Mouse (Mus musculus) WW6 (cell line): ENCODE results near the gene Aloxe3.
A peak's percentile ranks its signal among the peaks of the same experiment; 100 is the strongest.
"Not testable (repeated sequence)": the region's sequence is repeated elsewhere in the genome, so short reads cannot be mapped to it uniquely, and the experiment has no call there.

Source experiments
- DNase-seq: peaks from one replicate; pipeline ENCODE4 v3.0.0-alpha.2; 2013; ENCODE audit warnings: low read depth, low spot score

Gene Aloxe3

DNA sequence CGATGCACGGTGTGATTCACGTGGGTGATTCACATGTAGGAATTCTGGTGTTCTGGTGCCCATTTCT lies at the start of gene Aloxe3:
Gene Aloxe3 (plus strand): TSS at position 45 of the 67 bp plus-strand sequence.
- no peak for DNase-seq

DNA sequence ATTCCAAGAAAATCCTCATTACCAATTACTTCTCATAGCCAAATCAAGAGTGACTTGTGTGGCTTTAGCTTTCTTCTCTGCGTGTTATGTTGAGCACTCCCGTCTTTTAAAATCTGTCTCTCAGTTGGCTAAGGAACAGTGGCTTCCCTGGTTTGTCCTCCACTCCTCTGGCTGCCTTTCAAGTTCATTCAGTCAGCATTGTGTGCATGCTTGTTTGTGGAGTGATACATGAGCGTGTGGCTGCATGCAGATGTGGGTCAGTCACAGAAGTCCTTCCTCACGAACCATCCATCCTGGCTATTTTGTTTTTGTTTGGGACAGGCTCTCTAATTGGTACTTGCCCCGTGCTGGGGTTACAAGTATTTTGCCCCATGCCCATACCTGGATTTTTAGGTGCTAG lies 49.1 kb upstream of the Aloxe3 start:
- no peak for DNase-seq

DNA sequence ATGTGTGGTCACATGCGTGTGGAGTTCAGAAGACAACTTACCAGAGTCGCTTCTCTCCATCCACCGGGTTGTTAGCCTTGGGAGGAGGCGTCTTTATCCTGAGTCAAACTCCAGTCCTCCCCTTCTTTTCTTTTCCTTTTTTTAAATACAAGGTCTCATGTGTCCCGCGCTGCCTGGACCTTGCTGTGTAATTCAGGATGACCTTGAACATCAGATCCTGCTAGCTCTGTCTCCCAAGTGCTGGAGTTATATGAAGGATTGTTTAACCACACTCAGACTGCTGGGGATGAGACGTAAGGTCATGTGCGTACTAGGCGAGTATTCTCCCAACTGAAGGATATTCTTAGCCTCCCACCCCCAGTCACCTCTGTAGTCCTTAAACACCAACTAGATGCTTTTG lies 48.4 kb upstream of the Aloxe3 start:
- DNase-seq, result no peak

DNA sequence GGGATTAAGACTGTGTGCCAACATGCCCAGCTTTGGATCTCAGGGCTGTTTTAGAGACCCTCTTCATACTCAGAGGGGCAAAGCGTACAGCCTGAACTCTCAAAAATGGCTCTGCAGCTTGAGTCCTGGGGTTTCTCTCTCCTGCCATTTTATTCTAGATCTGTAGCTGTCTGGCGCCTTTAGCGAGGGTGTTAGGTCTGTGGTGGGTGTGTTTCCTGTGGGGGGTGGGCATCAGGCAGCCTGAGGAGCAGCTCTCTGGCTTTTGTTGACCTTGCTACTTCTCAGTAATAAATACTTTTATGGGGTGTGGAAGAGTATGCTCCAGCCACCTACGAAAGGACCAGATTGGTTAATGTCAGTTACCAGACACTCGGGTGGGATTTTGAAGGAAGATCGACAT lies 47.7 kb upstream of the Aloxe3 start:
- no peak for DNase-seq

DNA sequence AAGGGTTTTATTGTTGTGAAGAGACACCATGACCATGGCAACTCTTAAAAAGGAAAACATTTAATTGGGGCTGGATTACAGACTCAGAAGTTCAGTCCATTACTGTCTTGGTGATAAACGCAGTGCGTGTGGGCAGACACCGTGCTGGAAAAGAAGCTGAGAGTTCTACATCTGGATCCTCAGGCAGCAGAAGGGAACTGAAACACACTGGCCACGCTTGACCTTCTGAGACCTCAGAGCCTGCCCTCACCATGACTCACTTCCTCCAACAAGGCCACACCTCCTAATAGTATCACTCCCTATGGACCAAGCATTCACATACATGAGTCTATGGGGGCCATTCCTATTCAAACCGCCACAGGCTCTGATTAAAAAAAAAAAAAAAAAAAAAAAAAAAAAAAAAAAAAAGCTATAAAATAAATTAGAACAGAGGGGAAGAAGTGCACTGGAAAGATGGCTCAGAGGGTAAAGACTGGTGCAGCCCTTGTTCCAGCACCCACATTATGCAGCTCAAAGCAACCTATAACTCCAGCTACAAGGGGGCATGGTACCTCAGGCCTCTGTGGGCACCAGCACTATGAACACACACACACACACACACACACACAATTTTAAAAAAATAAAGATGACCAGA lies 46.8 kb upstream of the Aloxe3 start:
- DNase-seq, result no peak

DNA sequence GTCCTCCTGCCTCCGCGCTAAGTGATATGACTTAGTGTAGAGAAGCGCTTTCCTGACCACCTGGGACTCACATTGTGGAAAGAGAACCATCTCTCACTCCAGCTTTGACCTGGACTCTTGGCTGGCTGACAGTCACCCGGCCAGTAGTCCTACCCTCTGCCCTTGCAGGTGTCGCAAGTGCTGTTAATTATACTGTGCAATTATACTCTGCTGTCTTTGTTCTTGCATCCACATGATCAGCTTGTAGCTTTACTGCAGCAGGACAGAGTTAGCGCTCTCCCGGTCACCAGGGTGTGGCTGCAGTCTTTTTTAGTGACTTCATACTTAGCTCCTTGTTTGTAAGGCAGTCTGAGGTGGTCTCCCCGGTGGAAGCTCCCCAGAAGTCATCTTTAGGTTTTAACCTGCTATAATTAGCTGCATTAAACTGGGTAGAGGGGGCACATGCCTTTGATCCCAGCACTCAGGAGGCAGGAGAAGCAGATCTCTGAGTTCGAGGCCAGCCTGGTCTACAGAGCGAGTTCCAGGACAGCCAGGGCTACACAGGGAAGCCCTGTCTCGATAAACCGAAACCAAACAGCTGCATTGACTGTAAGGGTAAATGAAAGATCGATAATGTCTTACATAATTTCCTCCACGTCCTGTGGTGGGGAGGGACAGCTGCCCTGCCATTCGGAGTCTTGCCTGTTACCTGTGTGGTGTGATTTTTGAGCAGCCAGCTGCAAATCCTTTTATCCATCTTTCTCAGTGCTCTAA lies 45.4 kb upstream of the Aloxe3 start:
- no peak for DNase-seq

DNA sequence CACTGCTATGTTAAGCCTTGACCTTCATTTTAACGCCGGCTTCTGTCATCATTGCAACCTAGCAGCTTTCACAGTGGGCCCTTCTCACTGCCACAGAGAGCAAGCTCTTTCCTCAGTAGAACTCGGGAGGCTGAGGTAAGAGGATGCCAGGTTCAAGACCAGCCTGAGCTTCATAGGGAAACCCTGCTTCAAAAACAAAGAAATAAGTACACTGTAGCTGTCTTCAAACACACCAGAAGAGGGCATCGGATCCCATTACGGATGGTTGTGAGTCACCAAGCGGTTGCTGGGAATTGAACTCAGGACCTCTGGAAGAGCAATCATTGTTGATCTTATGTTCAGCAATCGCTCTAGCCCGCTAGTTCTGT lies 44.9 kb upstream of the Aloxe3 start:
- DNase-seq, result no peak

DNA sequence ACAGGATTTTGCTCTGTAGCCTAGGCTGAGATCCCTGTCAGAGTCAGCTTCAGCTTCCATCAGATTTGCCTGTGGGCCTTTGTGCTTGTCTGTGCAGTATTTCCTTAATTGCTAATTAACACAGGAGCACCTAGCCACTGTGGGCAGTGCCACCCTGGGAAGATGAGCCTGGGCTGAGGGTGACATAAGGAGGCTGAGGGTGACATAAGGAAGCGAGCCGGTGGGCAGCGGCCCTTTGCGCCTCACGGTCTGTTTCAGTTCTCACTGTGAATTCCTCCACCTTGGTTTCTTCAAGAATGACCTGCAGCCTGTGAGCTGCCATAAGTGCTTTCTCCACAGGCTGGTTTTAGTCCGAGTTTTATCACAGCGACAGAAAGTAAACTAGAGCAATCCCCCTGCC lies 44.1 kb upstream of the Aloxe3 start:
- no peak for DNase-seq

DNA sequence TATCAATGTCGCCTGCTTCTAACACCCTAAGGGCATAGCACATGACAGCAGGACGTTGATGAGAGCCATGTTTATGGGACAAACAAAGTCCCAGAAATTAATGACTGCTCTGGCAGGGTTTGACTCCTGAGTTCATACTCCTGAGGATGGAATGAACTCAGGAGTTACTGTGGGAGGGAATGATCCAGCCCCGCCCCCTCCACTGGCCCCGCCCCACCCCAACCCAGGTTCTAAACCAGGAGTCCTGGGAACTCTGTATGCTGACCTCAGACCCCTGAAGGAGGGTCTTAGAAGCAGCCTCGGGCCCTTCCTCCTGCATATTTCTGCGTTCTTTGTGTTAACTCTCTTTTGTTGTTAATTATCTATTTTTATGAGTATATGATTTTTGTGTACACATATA lies 40.1 kb upstream of the Aloxe3 start:
- no peak for DNase-seq

DNA sequence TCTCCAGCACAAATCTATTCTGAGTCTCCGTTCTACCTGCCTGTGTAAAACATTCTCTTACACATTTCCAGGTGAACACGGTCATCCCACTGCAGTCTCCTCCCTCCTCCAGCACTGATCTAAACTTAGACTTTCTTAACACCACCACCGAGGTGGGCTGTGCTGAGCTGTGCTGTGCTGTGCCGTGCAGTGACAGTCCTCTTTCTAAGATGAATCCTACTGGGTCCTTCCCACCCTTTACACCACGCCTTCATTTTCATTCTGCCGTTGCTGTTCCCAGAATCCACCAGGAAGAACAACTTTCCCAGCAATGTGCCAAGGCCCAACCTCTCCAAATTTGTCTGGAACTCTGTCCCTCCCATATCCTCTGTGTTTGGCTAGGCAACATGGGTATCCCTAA lies 39.3 kb upstream of the Aloxe3 start:
- DNase-seq, result no peak

DNA sequence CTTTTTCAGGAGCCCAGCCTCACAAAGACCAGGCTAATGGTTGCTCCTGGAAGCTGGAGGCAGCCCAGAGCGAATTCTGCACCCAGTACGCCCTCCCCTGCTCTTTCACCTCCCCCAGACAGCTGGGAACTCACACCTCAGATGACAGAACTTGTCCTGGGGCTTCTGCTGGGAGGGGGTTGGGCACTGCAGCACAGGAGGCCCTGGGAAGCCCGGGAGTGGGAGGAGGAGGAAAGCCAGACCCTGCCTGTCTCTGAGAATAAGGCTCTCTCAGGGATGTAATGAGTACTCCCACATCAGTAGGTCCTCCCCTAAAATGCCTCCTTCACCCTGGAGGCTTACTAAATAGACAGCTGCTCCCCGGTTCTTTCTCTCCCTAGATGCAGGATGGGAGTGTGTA lies 38.6 kb upstream of the Aloxe3 start:
- DNase-seq, result no peak

DNA sequence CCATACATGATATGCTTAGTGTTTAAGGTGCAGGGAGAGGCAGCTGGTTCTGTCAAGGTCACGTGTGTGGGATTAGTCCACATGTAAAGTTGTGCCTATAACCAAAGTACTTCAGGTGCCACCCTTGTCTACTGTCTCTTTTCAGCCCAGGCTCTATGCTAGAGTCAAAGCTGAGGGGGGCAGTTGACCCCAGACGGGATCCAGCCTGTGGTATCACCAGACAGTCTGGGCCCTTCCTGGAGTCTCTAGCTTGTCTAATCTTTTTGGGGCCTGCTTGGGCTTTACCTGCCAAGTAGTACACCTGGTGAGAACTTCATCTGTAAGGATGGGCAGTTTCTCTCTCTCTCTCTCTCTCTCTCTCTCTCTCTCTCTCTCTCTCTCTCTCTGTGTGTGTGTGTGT lies 38.1 kb upstream of the Aloxe3 start:
- DNase-seq, result no peak

DNA sequence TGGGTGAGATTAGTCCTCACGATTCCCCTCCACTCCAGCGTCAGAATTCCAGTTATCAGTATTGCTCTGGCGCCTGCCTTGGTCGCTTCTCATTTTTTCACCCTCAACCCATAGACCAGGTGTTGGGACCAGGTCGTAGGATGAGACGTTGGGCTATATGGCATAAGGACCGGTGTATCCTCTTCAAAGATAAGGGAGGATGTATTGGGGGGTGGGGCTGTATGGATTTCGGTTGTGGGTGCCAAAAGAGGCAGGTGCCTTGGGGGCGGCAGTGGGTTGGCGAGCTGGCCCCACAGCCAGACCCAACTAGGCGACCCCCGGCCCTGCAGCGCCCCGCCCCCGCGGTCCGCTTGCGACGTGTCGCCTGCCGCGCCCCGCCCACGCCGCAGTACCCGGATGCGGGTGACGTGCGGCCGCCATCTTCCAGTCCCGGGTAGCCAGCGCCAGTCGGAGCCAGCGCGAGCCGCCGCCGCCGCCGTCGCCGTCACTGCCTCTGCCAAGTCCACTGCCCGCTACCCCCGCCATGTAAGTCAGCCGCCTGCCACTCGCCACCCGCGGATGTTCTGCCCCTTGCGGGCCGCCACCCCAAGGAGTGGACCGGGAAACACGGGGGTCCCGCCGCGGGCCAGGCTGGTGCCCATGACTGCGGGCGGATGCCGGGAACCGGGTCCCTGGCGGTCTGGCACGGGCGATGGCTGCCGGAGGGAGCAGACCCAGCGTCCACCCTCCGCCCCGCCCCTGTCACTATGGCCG lies 37.4 kb upstream of the Aloxe3 start, which contains the start of gene Vamp2:
Gene Vamp2 (plus strand): TSS at position 388 of the 753 bp plus-strand sequence.
- no peak for DNase-seq

DNA sequence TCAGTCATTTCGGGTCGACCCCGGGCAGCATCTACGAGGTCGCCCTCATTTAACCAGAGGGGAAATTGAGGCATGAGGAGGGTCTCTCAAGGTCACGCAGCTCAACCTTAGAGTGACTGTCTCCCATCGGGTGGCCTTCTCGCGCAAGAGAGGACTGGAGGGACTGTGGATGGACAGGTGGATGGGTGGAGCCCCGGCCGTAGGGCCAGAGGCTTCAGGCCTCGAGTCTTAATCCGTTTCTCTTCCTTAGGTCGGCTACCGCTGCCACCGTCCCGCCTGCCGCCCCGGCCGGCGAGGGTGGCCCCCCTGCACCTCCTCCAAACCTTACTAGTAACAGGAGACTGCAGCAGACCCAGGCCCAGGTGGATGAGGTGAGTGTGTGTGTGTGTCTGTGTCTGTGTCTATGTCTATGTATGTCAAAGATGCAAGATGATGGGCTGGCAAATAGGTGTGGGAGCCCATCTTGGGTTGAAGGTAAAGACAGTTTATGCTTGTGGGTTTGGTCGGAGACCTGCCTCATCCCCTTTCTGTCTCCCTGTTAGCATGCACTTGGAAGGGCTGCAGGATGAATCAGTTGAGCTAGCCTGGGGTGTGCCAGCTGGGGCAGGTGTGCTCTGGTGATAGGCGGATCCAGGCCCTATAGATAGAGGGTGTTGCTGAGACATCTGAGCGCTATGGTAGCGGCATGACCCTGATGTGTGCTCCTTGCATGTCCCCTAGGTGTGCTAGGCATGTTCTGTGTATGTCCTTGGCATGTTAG lies 36.7 kb upstream of the Aloxe3 start:
- DNase-seq, result no peak

DNA sequence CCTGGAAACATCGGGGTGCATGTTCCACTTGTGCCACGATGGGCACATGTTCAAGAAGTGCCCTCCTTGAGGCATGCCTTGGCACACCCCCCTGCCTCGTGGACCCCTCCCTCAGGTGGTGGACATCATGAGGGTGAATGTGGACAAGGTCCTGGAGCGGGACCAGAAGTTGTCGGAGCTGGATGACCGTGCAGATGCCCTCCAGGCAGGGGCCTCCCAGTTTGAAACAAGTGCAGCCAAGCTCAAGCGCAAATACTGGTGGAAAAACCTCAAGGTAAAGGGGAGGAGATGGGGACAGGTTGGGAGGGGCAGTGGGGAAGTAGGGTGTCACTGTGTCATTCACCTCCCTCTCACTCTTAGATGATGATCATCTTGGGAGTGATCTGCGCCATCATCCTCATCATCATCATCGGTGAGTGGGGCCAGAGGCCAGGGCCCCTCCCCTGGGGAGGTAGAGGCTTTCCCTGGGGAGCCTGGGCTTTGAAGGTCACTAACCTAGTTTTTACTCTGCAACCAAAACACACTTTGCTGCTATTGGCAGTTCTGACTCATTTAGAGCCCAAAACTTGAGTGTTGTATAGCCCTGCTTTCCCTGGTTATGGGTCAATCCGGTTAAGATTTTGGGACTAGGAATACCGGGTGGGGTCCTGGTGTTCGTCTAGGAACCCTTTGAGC lies 35.9 kb upstream of the Aloxe3 start:
- DNase-seq, result no peak

DNA sequence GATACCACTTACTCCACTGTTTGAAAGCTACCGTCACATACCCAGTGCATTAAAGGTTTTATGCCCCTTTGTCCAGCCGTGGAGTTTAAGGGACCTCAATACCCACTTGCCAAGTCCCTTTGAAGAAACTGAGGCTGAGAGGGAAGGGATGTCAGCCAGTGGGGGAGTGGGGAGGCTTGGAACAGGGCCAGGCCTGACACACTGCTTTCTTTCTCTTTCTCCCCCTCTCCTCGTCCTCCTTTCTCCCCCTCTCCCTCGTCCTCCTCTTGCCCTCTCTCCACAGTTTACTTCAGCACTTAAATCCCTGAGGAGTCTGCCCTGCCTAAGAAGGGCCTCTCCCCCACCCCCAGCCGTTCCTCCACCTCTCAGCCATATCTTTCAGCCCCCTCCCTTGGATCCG lies 35.3 kb upstream of the Aloxe3 start:
- no peak for DNase-seq

DNA sequence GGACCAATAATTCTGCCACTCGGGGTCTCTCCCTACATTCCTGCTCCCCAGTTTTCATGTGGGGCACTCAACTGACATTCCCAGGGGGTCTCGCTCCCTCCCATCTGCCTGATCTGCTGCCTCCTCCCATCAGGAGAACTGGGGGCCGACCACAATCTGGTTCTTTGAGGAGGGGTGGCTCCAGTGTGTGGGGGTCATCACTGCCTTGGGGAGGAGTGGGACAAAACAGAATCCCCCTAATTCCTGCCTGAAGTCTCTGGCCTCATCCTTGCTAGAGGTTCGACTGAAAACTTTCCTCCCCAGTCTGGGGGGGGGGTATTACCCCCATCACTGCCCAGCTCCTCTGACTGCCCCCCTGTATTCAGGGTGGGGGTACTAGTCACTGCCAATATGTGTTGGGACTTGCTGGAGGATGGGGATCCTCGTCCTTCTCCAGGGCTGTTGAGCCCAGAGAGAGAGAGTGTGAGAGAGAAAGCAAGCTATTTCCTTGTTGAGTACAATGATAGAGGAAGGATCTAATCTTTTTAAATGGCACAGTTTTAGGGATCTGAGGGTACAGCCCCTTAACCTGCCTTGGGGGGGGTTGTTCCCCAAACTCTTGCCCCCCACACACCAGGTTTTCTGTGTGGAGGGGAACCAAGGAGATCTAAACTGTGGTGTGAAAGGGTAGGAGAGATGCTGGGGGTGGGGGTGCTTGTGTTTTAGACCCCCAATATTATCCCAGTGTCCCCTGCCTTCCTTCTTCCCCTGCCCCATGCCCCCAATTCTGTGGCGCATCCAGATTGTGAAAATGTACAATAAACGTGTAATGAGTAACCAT lies 33.9 kb upstream of the Aloxe3 start:
- no peak for DNase-seq

DNA sequence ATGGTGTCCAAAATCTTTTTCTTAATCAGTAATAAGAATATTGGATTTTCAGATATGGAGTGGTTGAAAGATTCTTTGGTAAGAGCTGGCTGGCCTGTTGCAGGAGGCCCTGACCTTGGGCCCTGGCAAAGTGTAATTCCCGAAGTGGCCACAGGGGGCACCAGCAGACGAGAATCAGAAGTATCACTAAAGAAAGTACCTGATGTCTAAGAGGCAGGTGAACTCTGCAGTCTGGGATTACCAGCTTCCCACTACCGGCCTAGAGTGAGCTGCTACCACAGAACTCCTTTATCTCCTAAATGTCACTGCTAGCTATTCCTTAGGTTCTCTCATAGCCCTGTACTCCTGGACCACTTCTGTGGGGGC lies 33.3 kb upstream of the Aloxe3 start:
- no peak for DNase-seq

DNA sequence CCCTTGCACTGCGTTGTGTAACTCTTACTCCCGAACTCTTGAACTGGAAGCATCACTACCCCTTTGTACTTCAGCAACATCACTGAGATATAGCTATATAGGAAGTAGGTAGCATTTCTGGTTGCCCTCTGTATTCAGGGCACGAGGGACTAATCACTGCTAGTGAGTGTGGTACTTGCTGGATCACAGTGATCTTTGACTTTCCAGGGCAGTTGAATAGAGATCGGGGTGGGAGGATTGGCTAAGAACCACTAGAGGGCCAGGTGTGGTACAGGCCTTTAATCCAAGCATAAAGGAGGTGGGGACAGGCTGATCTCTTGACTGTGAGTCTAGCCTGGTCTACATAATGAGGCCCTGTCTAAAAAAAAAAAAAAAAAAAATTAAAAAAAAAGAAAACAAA lies 32.8 kb upstream of the Aloxe3 start:
- DNase-seq, result no peak

DNA sequence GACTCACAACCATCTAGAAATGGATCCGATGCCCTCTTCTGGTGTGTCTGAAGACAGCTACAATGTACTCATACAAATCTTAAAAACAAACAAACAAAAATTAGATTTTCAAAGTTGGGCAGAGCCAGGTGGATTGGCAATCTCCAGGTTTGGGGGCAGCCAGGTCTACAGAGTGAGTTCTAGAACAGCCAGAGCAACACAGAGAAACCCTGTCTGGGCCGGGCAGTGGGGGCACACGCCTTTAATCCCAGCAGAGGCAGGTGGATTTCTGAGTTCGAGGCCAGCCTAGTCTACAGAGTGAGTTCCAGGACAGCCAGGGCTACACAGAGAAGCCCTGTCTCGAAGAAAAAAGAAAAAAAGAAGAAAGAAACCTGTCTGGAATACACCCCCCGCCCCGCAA lies 31.8 kb upstream of the Aloxe3 start:
- not testable (repeated sequence) for DNase-seq

DNA sequence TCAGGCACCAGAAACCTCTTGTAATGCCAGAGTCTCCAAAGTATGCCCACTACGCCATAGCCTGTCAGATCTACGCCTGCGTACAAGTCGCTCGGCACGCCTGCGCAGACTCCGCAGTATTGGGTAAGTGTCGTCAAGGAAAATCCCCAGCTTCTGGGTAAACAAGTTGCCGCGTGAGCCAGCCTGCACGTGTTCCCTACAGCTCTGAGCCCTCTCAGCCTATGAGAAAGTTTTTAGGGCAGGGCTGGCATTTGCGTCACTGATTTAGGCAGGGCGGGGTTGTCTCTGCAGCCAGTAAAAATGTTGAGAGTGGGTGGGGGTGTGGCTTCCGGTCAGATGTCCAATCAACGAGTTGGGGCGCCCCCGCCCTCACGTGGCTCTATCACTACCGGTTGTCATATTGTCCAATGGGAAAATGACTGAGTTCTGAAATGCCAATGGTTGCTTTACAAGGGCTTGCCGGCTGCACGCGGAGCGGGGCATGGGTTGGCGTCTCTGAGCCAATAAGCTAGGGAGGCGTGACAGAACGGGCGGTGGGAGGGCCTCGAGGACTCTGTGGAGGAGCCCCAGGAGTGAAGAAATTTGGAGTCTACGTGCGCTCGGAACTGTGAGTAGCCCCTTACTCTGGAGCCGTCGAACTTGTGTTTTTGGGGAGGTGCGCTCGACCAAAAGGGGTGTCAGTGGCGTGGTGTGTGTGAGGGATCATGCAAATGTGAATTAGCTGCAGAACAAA lies 30.8 kb upstream of the Aloxe3 start, which contains the start of gene Per1:
Gene Per1 (plus strand): TSS at position 521 of the 733 bp plus-strand sequence.
- peak; percentile 100 for DNase-seq
